Mouse (Mus musculus): ENCODE data around the gene Pitpnc1. TPM values are rescaled to one million over a fixed set of nuclear protein-coding genes. Genes with fewer than 3 reads are reported as not detected.

Gene Pitpnc1
- polyA plus RNA-seq, 1 experiment from 2014 or later: 37.1 TPM

DNA sequence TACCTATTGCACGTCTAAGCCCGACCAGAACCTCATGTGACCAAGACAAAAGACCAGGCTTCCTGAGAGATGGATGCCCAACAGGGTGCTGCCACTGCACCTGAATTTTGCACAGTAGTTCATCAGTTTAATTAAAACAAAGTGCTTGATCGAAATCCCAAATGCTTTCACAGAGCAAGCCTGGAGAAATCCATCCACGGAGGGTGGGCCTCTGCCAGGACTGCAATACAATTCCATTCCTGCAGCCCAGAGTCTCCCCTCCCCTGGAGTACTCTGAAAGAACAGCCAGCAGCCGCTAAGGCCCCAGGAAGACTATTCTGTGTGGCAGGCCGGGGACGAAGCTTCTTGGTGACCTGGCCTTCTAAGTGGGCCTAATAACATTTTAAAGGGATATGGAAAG lies 50.6 kb downstream of the Pitpnc1 start:
- Histone ChIP-seq H3K4me1 (peaks cover 28% of the 10 kb centered on the region), H3K4me3 (no peak overlapping the region), H3K36me3 (no peaks in the 10 kb centered on the region), H3K27ac (peak overlapping the region; percentile 56; the same call in 1 of the 2 replicates), H3K27me3 (ENCODE audit: low read depth, poor library complexity, severe bottlenecking) (no peaks in the 10 kb centered on the region), H3K9me3 (replicated peaks) (no peaks in the 10 kb centered on the region)
- no peak for DNase-seq (ENCODE audit: low spot score)
- WGBS: 82% methylated on average over 7 of the region's 7 CpGs

DNA sequence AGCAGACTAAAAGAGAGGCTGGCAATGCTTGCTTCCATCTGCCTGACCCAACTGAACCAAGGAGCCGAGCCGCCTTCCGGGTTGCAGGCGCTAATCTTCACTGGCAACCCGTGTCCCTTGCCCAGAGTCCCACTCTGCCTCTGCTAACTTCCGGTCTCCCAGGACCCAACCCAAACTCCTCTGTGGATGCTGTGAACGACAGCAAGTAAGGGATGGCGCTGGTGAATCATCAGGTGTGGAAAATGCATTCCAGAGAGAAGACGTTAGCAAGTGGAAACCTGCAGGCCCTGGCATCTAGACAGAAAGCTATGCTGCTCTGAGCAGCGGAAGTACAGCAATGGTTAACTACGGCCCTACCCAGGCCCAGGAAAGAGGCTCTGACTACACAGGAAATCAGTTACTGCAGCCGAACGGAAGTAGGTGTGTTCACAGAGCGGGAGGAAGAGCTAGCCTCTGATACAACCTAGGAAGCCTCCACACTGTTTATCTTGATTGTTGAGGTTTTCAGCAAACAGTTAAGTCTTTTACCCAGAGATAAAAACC lies 53.4 kb downstream of the Pitpnc1 start:
- Histone ChIP-seq H3K4me1 (peaks cover 53% of the 10 kb centered on the region), H3K4me3 (no peak overlapping the region), H3K27me3 (ENCODE audit: low read depth, poor library complexity, severe bottlenecking) (no peaks in the 10 kb centered on the region), H3K36me3 (no peaks in the 10 kb centered on the region), H3K9me3 (replicated peaks) (no peaks in the 10 kb centered on the region), H3K27ac (peak overlapping the region; percentile 71)
- WGBS: 69% methylated on average over 14 of the region's 14 CpGs
- DNase-seq (ENCODE audit: low spot score): no peak

DNA sequence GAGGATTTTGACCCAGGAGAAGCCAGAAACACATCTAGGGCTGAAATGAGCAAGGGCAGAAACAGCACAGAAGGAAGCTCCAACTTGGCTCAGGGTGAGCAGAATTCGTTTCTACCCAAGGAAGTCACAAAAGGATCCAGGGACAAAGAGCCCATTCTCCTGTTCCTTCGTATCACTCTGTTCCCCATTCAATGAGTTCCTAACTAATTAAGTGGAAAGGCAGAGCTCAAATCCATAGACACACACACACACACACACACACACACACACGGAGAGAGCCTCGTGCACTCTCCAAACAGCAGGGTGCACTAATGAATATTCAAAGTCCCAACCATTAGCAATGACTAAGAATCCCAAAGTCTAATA lies 54.0 kb downstream of the Pitpnc1 start:
- no peak overlapping the region for H3K4me3 ChIP-seq
- no peaks in the 10 kb centered on the region for H3K27me3 ChIP-seq (ENCODE audit: low read depth, poor library complexity, severe bottlenecking)
- H3K36me3 ChIP-seq: no peaks in the 10 kb centered on the region
- H3K27ac ChIP-seq: peak overlapping the region; percentile 71
- WGBS: 56% methylated on average over 4 of the region's 4 CpGs
- no peaks in the 10 kb centered on the region for H3K9me3 ChIP-seq (replicated peaks)
- no peak for DNase-seq (ENCODE audit: low spot score)
- H3K4me1 ChIP-seq: peaks cover 54% of the 10 kb centered on the region

DNA sequence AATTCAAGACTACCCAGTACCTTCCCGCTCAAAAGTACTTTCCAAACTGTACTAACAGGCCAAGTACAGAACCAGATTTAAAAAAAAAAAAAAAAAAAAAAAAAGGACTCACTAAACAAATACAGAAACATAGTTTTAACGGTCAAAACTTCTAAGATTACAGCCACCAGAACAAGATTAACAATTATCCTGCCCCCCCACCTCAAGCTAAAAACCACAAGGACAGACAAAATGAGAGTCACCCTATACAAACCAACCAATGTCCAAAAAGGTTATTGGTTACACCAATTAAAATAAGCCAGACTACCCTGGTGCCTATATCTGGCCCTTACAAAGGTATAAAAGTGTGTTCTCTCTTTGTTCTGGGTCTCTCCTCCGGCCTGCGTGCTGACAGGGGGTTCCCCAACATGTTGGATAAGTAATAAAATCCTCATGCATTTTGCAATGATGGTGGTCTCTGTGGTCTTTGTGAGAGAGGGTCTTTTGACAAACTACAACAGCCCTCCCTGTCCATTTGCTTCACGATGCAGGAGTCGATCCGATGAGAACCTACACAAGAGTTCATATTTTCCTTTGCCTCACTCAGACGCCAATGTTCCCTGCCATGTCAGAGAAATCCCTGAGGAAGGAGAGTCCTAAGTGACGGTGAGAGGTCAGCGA lies 54.5 kb downstream of the Pitpnc1 start:
- no peak for DNase-seq (ENCODE audit: low spot score)
- Histone ChIP-seq H3K9me3 (replicated peaks) (no peaks in the 10 kb centered on the region), H3K4me1 (peaks cover 58% of the 10 kb centered on the region), H3K4me3 (no peak overlapping the region), H3K27me3 (ENCODE audit: low read depth, poor library complexity, severe bottlenecking) (no peaks in the 10 kb centered on the region), H3K27ac (peak overlapping the region; percentile 71), H3K36me3 (no peaks in the 10 kb centered on the region)
- 83% methylated on average over 10 of the region's 10 CpGs for WGBS

DNA sequence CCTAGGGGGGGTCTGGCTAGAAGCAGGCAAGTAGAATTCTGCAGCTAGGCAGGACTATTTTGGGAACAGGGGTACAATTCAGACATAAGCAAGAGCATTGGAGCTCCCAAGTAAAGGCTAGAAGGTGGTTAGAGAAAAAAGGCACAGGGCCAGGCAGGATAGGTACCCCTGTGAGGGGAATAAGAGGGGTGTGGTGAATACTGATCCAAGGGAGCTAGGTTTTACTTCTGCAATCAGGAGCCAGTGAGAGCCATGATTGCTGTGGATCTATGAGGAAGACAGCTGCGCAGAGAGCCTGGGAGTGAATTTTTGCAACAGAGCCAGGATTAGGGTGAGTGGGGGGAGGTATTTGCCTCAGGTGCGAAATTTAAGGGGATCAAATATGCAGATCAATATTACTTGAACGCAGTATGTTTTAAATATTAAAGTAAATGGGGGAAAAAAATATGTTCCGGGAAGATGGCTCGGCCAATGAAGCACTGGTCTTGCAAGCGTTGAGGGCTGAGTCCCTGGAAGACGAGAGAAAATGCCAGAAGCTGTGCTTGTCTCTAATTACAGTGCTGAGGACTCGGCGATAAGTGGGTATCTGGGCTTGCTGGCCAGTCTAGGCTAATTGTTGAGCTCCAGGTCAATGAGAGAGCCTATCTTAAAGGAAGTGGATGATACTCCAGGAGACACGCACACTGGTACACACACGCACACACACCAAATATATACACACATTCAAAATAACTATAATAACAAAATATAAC lies 55.3 kb downstream of the Pitpnc1 start:
- H3K27me3 ChIP-seq (ENCODE audit: low read depth, poor library complexity, severe bottlenecking): no peaks in the 10 kb centered on the region
- H3K9me3 ChIP-seq (replicated peaks): no peaks in the 10 kb centered on the region
- no peak overlapping the region for H3K27ac ChIP-seq
- H3K4me1 ChIP-seq: peaks cover 60% of the 10 kb centered on the region
- no peak overlapping the region for H3K4me3 ChIP-seq
- H3K36me3 ChIP-seq: no peaks in the 10 kb centered on the region
- no peak for DNase-seq (ENCODE audit: low spot score)
- WGBS: 79% methylated on average over 11 of the region's 11 CpGs

DNA sequence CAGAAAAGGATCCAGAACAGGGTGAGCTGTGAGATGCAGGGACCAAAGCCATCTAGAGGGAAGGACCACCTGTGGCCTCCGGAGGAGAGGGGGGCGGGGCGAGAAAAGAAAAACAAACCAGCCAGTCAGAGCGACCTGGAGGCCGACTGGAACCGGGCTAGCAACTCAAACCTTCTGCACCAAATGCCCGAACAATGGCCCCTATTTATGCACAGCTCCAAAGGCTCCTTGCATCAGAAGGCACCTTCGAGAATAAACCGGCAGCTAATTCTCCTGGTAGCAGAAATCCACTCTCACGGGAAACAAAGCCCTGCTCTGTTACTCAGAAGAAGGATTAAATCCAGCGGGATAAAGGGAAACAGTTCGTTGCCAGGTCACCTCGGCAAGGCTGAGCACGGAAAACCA lies 57.2 kb downstream of the Pitpnc1 start:
- no peaks in the 10 kb centered on the region for H3K27me3 ChIP-seq (ENCODE audit: low read depth, poor library complexity, severe bottlenecking)
- H3K4me1 ChIP-seq: peaks cover 65% of the 10 kb centered on the region
- no peaks in the 10 kb centered on the region for H3K9me3 ChIP-seq (replicated peaks)
- peak; percentile 73 for DNase-seq (ENCODE audit: low spot score)
- 1% methylated on average over 14 of the region's 14 CpGs for WGBS
- H3K4me3 ChIP-seq: peak overlapping the region; percentile 37
- H3K36me3 ChIP-seq: no peaks in the 10 kb centered on the region
- H3K27ac ChIP-seq: peak overlapping the region; percentile 68

DNA sequence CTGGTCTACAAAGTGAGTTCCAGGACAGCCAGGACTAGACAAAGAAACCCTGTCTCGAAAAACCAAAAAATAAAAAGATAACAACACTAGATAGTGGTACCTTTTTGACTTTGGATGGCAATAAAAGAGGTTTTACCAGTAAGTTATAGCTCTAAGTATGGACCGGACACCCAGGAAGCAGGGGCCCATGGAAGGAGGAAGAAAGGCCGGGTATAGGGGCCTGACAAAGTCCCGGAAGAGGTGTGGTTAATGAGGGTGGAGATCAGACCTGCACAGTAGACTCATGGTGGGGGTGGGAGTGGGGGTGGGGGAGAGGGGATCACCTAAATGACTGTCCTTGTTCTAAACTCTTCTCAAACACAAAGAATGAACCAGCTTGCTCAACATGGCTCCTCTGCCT lies 58.4 kb downstream of the Pitpnc1 start:
- Histone ChIP-seq H3K9me3 (replicated peaks) (no peaks in the 10 kb centered on the region), H3K4me1 (peaks cover 58% of the 10 kb centered on the region), H3K36me3 (no peaks in the 10 kb centered on the region), H3K27ac (peak overlapping the region; percentile 68; the same call in 1 of the 2 replicates), H3K4me3 (no peak overlapping the region), H3K27me3 (ENCODE audit: low read depth, poor library complexity, severe bottlenecking) (no peaks in the 10 kb centered on the region)
- WGBS: 90% methylated on average over 4 of the region's 4 CpGs
- DNase-seq (ENCODE audit: low spot score): no peak

DNA sequence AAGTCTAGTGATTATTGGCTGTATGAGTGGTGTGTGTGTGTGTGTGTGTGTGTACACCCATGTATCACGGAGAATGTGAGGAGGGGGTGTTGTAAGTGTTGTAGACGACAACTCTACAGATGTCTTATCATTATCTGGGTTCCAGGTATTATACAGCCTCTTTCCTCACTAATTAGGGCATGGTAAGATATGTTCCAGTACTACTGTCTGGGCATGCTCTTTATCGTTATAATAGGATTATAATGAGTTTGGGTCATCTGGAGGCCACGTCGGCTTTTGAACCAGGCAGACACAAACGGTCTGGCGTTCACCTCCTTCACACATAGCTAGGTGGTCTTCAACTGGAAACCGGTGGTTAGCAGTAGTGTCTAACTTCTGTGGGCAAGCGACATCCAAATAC lies 58.9 kb downstream of the Pitpnc1 start:
- H3K36me3 ChIP-seq: no peaks in the 10 kb centered on the region
- 87% methylated on average over 9 of the region's 9 CpGs for WGBS
- no peaks in the 10 kb centered on the region for H3K9me3 ChIP-seq (replicated peaks)
- no peak for DNase-seq (ENCODE audit: low spot score)
- H3K27ac ChIP-seq: no peak overlapping the region
- H3K4me3 ChIP-seq: no peak overlapping the region
- H3K27me3 ChIP-seq (ENCODE audit: low read depth, poor library complexity, severe bottlenecking): no peaks in the 10 kb centered on the region
- peaks cover 53% of the 10 kb centered on the region for H3K4me1 ChIP-seq

DNA sequence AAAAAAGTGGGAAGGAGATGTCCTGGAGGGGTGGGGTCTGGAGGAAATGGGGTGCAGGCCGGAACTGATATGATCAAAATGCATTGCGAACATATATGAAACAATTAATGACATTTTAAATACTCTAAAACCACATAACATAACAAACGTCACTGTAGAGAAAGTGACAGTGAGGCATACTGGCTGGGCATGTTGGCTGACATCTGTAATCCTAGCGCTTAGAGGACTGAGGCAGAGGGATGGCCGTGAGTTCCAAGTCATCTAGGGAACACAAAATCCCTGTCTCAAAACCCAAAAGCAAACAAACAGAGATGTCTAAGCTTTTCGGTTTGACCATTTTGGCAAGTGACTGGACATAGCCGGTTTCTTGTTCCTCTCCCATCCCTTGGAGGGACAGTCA lies 59.7 kb downstream of the Pitpnc1 start:
- Histone ChIP-seq H3K9me3 (replicated peaks) (no peaks in the 10 kb centered on the region), H3K27ac (no peak overlapping the region), H3K27me3 (ENCODE audit: low read depth, poor library complexity, severe bottlenecking) (no peaks in the 10 kb centered on the region), H3K4me1 (peaks cover 46% of the 10 kb centered on the region), H3K4me3 (no peak overlapping the region), H3K36me3 (no peaks in the 10 kb centered on the region)
- WGBS: 91% methylated on average over 7 of the region's 7 CpGs
- no peak for DNase-seq (ENCODE audit: low spot score)

DNA sequence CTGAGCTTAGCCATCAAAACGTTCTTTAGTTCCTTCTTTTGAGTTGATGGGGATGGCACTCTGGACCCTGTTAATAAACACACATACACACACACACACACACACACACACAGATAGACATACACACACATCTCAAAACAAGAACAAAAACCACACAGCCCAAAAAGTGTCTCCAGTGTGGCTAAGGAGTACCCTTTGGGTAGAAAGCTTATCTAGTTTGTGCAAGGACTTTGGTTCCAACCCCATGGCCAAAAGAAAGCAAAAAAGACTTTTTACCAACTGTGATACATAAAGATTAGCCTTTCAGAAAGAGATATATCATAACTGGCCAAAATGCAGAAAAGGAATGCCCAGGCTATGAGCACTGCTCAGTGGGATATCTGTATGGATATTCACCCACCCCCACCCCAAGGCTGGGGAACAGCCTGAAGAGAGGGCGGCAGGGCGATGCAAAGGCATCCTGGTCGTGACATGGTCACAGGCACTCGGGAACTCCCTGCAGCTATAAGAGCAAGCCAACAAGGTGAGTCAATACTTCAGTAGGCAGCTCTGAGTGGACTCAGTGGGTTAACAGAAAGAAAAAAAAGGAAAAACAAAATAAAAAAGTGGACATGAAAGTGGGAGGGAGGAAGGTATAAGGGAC lies 60.3 kb downstream of the Pitpnc1 start:
- DNase-seq (ENCODE audit: low spot score): no peak
- 79% methylated on average over 5 of the region's 5 CpGs for WGBS
- Histone ChIP-seq H3K36me3 (no peaks in the 10 kb centered on the region), H3K27me3 (ENCODE audit: low read depth, poor library complexity, severe bottlenecking) (no peaks in the 10 kb centered on the region), H3K27ac (no peak overlapping the region), H3K9me3 (replicated peaks) (no peaks in the 10 kb centered on the region), H3K4me1 (peaks cover 43% of the 10 kb centered on the region), H3K4me3 (no peak overlapping the region)

DNA sequence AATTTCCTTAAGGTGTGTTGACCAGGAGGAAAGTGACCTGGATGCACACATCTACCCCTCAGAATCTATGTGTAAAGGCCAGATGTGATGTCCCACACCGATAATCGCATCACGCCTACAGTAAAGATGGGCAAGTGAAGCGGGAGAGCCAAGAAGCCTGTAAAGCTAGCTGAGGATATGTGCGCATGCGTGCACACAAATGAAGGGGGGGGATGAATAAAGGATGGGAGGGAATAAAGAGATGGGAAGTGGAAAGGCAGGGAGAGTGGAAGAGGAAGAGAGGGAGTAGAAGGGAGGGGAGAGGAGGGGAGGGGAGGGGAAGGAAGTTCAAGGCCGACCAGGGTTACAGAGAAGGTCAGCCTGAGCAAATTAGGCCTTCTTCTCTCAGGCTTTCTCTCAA lies 61.6 kb downstream of the Pitpnc1 start:
- Histone ChIP-seq H3K36me3 (no peaks in the 10 kb centered on the region), H3K4me1 (peaks cover 35% of the 10 kb centered on the region), H3K4me3 (no peak overlapping the region), H3K27me3 (ENCODE audit: low read depth, poor library complexity, severe bottlenecking) (no peaks in the 10 kb centered on the region), H3K9me3 (replicated peaks) (no peaks in the 10 kb centered on the region), H3K27ac (no peak overlapping the region)
- DNase-seq (ENCODE audit: low spot score): no peak
- 89% methylated on average over 7 of the region's 7 CpGs for WGBS

DNA sequence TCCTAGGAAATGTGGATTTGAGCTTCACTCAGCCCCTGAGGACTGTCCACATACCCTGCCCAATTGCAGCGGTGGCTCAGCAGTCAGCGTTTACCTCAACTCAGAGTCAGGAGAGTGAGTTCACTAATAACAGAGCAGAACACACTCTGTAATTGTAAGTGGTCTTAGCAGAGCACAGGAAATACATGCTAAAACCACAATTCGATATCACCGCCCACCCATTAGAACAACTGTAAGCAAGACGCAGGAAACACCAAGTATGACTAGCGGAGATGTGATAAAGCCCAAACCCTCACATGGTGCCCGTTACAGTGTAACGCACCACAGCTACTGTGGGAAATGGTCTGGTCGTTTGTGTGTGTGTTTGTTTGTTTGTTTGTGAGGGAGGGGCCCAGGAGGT lies 62.8 kb downstream of the Pitpnc1 start:
- WGBS: 85% methylated on average over 9 of the region's 9 CpGs
- H3K27ac ChIP-seq: no peak overlapping the region
- H3K4me3 ChIP-seq: no peak overlapping the region
- H3K9me3 ChIP-seq (replicated peaks): no peaks in the 10 kb centered on the region
- H3K4me1 ChIP-seq: peaks cover 24% of the 10 kb centered on the region
- DNase-seq (ENCODE audit: low spot score): no peak
- H3K27me3 ChIP-seq (ENCODE audit: low read depth, poor library complexity, severe bottlenecking): no peaks in the 10 kb centered on the region
- H3K36me3 ChIP-seq: no peaks in the 10 kb centered on the region
